Mouse (Mus musculus): ENCODE results near the gene Cep350.

The Cep350 gene

DNA sequence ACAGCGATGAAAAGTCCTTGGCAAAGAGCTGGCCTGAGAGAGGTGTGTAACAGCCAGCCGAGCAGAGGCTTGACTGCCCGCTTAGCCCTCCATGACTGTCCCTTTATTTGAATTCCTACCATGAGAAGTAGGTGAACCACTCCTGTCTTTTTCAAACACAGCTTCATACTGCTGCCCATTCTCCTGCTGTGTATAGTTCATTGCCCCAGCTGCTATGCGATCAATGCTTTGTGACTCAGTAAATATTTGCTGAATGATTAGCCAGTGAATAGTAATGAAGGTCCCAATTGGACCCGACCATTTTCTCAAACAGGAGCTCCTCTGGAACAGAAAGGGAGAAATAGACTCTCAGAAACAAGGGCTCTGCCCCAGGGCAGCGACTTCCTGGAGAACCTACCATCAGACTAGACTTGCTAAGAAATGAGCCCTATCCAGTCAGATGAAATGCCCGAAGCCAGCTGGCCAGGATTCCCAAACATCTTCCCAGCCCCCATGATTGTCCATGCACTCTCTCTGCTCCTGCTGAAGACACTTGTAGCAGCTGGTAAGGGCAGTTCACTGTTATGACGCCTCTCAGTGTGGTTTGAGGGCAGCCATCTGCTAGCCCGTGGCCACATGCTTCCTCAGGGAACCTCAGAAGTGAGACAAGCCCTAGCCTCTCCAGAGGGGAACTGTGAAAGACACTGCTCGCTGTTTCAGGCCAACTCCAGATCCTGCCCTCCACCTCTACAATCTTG is 163.2 kb downstream of the Cep350 start:
- DNase-seq (ENCODE audit: low read depth), result no peak

GRCm38 (mm10) chr1:155808261-155808660 is 164.8 kb downstream of the Cep350 start:
- no peak for DNase-seq (ENCODE audit: low read depth)

GRCm38 (mm10) chr1:155805607-155806006 is 167.4 kb downstream of the Cep350 start:
- DNase-seq (ENCODE audit: low read depth), result no peak

GRCm38 (mm10) chr1:155801014-155801991 is 171.8 kb downstream of the Cep350 start:
- no peak for DNase-seq (ENCODE audit: low read depth)

GRCm38 (mm10) chr1:155798000-155798399 is 175.1 kb downstream of the Cep350 start:
- no peak for DNase-seq (ENCODE audit: low read depth)

DNA sequence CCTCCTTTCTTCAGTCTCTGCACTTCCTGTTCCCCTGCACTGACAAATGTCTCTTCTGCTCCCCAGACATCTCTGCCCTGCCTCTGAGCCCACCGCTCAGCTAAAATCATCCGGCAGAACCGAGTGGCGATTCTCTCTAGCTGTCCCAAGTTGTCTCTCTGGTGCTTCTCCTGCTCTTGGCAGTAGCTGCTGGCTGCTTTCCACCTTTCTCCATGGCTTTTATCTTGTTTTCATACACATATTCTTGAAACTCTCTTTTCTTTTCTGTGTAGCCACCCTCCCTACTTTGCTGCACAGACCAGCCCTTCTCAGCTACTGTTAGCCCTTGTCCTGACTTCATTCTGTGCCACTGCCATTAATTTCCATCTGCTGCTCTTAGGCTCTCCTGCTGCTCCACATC is 175.6 kb downstream of the Cep350 start:
- DNase-seq (ENCODE audit: low read depth), result no peak

DNA sequence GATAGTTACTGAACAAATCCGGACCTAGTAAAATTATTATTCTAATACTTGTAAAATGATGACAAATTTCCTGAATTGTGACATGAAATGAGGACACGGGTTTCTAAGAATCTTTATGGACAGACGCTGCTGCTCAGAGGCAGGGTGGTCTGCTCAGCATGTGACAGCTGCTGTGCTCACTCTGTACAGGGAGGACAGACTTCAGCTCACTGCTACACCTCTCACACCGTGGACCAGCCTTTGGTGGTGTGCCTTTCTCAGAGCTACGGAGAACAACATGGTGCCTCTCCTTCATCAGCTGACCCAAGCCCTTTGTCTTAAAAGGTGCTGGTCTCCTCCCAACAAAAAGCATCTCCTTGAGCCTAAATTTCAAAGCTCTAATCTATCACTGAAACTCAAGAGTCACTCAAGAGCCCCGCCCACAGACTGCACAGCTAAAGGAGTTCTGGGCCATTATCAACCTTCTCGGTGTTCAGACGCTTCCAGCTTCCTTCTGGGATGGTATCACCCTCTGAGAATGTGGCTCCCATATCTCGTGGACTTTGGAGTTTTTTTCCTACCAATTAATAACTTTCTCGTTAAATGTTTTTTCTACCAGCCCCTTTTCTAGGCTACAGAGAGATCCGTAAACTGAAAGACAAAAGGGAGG is 176.2 kb downstream of the Cep350 start:
- no peak for DNase-seq (ENCODE audit: low read depth)

DNA sequence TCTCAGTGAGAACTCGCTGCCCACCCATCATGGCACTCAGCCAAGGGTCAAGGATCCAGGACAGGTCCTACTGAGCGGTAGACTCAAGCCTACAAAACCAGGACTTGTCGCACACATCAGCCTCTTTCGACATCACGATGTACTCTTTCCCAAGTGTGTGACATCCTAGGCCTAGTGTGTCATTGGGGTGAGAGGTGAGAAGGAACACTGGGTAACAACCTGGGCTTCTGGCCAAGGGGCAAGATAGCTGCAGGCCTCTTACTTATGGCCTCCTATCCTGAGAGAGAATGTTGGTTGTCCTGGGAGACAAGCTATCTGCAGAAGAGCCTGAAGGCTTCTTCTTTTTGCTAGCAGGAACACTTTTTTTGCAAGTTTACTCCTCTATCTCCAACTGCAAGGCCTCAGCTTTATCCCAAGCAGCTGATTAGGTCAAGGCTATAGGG is 177.2 kb downstream of the Cep350 start:
- DNase-seq (ENCODE audit: low read depth), result no peak
